Mouse (Mus musculus) forebrain, embryonic 14.5 days (tissue): ENCODE measurements around the gene Hdac4. TPM values are rescaled to one million over a fixed set of nuclear protein-coding genes. Genes with fewer than 3 reads are reported as not detected.

Experiments used
- ATAC-seq: fragments of 200-750 bp; cut with Nextera tagmentation; 2 replicates; pipeline ENCODE4 v1.8.0; 2017; ENCODE audit warnings: mild to moderate bottlenecking, moderate library complexity
- DNase-seq: peaks from one replicate; pipeline ENCODE4 v3.0.0-alpha.2; 2015; ENCODE audit warnings: low spot score
- H3K27ac ChIP-seq: fragments of 300-500 bp; sonication (generic); 2 replicates; pipeline ENCODE4 v1.5.1; 2014; ENCODE audit warnings: low read depth, mild to moderate bottlenecking, control low read depth, low read length, moderate library complexity
- H3K27me3 ChIP-seq: fragments of 300-500 bp; sonication (generic); replicated peaks from 2 replicates; pipeline ENCODE4 v1.6.1; 2014; ENCODE audit warnings: low read length, control low read depth, mixed read lengths; ENCODE audit not compliant: control insufficient read depth, insufficient read depth
- H3K36me3 ChIP-seq: fragments of 300-500 bp; sonication (generic); 2 replicates; pipeline ENCODE4 v1.6.1; 2014; ENCODE audit warnings: low read length, control low read depth; ENCODE audit not compliant: control insufficient read depth, insufficient read depth
- H3K4me1 ChIP-seq: fragments of 300-500 bp; sonication (generic); 2 replicates; pipeline ENCODE4 v1.6.1; 2014; ENCODE audit warnings: antibody characterized with exemption, low read length, control low read depth; ENCODE audit not compliant: control insufficient read depth, insufficient read depth
- H3K4me2 ChIP-seq: fragments of 300-500 bp; sonication (generic); 2 replicates; pipeline ENCODE4 v1.6.1; 2014; ENCODE audit warnings: mild to moderate bottlenecking, control low read depth, low read length
- H3K4me3 ChIP-seq: fragments of 300-500 bp; sonication (generic); 2 replicates; pipeline ENCODE4 v1.5.1; 2014; ENCODE audit warnings: low read depth, low read length, control low read depth
- H3K9ac ChIP-seq: fragments of 300-500 bp; sonication (generic); 2 replicates; pipeline ENCODE4 v1.6.1; 2014; ENCODE audit warnings: mild to moderate bottlenecking, low read length, control low read depth, moderate library complexity
- H3K9me3 ChIP-seq: fragments of 300-500 bp; sonication (generic); replicated peaks from 2 replicates; pipeline ENCODE4 v1.6.1; 2016; ENCODE audit warnings: low read length, control low read depth, mixed read lengths; ENCODE audit not compliant: control insufficient read depth
- WGBS: fragments of 180-500 bp; shearing (Covaris S2); extraction: QIAGEN DNeasy Blood & Tissue Kit; methylation state at CpG from one replicate; pipeline ENCODE4 v1.1.7; 2014; 5-methylcytosine and 5-hydroxymethylcytosine counted together
- polyA plus RNA-seq: library from polyadenylated mRNA; unstranded; fragments of >200 nt; fragmentation: Nextera tagmentation; extraction: Ambion mirVana; gene quantifications from 2 replicates; pipeline ENCODE4 v1.2.1, GENCODE M21; 2014

Hdac4 gene
- polyA plus RNA-seq, 1 experiment from 2014 or later, result 16.5 TPM

- no peak overlapping the region for H3K4me2 ChIP-seq
- H3K27ac ChIP-seq, result no peak overlapping the region
- 85% methylated on average over 10 of the region's 10 CpGs for WGBS
- H3K9me3 ChIP-seq, result no peaks in the 10 kb centered on the region
- no peaks in the 10 kb centered on the region for H3K4me1 ChIP-seq
- no peak overlapping the region for H3K9ac ChIP-seq
- H3K36me3 ChIP-seq, result peaks cover 36% of the 10 kb centered on the region
- no peak overlapping the region for H3K4me3 ChIP-seq
- no peaks in the 10 kb centered on the region for H3K27me3 ChIP-seq
- DNase-seq, result no peak
- no peak for ATAC-seq
Measured at GRCm38 (mm10) chr1:91927536-91928315, 267.8 kb downstream of the Hdac4 start.

GRCm38 (mm10) chr1:91923567-91923966 is 271.9 kb downstream of the Hdac4 start:
- DNase-seq (no peak), ATAC-seq (no peak)
- H3K36me3 ChIP-seq, result peaks cover 8% of the 10 kb centered on the region
- H3K4me3 ChIP-seq, result no peak overlapping the region
- 91% methylated on average over 9 of the region's 9 CpGs for WGBS
- no peak overlapping the region for H3K9ac ChIP-seq
- H3K27ac ChIP-seq, result no peak overlapping the region
- no peaks in the 10 kb centered on the region for H3K27me3 ChIP-seq
- H3K9me3 ChIP-seq, result no peaks in the 10 kb centered on the region
- no peak overlapping the region for H3K4me2 ChIP-seq
- no peaks in the 10 kb centered on the region for H3K4me1 ChIP-seq

GRCm38 (mm10) chr1:91922235-91923152 is 273.0 kb downstream of the Hdac4 start:
- 88% methylated on average over 7 of the region's 7 CpGs for WGBS
- no peak overlapping the region for H3K4me3 ChIP-seq
- H3K4me2 ChIP-seq, result no peak overlapping the region
- DNase-seq, result no peak
- H3K9ac ChIP-seq, result no peak overlapping the region
- no peaks in the 10 kb centered on the region for H3K4me1 ChIP-seq
- 0 out of 2 replicates have a peak, but pooled peaks cover under 1% of the 10 kb centered on the region for H3K36me3 ChIP-seq
- no peak for ATAC-seq
- no peak overlapping the region for H3K27ac ChIP-seq
- no peaks in the 10 kb centered on the region for H3K27me3 ChIP-seq
- no peaks in the 10 kb centered on the region for H3K9me3 ChIP-seq

DNA sequence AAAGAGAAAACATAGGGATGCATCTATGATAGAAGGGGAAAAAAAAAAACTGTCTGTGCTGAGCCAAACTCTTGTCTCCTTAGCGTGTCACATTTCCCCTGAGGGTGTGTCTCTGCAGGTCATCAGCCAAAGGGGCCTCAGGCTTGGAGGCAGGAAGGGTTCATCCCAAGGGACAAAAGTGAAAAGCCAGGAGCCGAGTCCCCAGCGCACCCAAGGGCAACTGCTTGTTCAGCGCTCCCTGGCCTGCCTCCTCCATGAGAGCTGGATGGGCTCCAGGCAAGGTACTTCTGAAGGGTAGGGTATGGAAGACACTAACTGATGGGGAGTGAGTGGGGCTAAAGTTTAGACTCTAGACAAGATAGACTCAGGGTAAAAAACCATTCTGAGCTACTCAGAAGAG is 273.8 kb downstream of the Hdac4 start:
- no peak overlapping the region for H3K4me3 ChIP-seq
- no peaks in the 10 kb centered on the region for H3K36me3 ChIP-seq
- no peak overlapping the region for H3K27ac ChIP-seq
- H3K4me2 ChIP-seq, result no peak overlapping the region
- DNase-seq, result no peak
- ATAC-seq, result no peak
- no peaks in the 10 kb centered on the region for H3K9me3 ChIP-seq
- no peaks in the 10 kb centered on the region for H3K27me3 ChIP-seq
- no peaks in the 10 kb centered on the region for H3K4me1 ChIP-seq
- no peak overlapping the region for H3K9ac ChIP-seq
- WGBS, result 94% methylated on average over 4 of the region's 4 CpGs

GRCm38 (mm10) chr1:91921279-91921678 is 274.2 kb downstream of the Hdac4 start:
- DNase-seq (no peak), ATAC-seq (no peak)
- no peaks in the 10 kb centered on the region for H3K9me3 ChIP-seq
- no peaks in the 10 kb centered on the region for H3K4me1 ChIP-seq
- no peak overlapping the region for H3K4me2 ChIP-seq
- no peaks in the 10 kb centered on the region for H3K27me3 ChIP-seq
- H3K4me3 ChIP-seq, result no peak overlapping the region
- no peaks in the 10 kb centered on the region for H3K36me3 ChIP-seq
- WGBS, result 76% methylated on average over 5 of the region's 5 CpGs
- no peak overlapping the region for H3K9ac ChIP-seq
- H3K27ac ChIP-seq, result no peak overlapping the region

- WGBS, result 39% methylated on average over 7 of the region's 7 CpGs
- Histone ChIP-seq H3K4me1 (no peaks in the 10 kb centered on the region), H3K36me3 (no peaks in the 10 kb centered on the region), H3K4me3 (no peak overlapping the region), H3K9me3 (no peaks in the 10 kb centered on the region), H3K27ac (no peak overlapping the region), H3K9ac (no peak overlapping the region), H3K4me2 (no peak overlapping the region), H3K27me3 (no peaks in the 10 kb centered on the region)
- ATAC-seq, result no peak
- no peak for DNase-seq
Measured at GRCm38 (mm10) chr1:91920038-91920589, 275.4 kb downstream of the Hdac4 start.

GRCm38 (mm10) chr1:91918257-91918800 is 277.2 kb downstream of the Hdac4 start:
- WGBS, result 87% methylated on average over 10 of the region's 10 CpGs
- H3K4me2 ChIP-seq, result no peak overlapping the region
- no peak overlapping the region for H3K9ac ChIP-seq
- H3K4me3 ChIP-seq, result no peak overlapping the region
- no peaks in the 10 kb centered on the region for H3K27me3 ChIP-seq
- H3K4me1 ChIP-seq, result no peaks in the 10 kb centered on the region
- no peak overlapping the region for H3K27ac ChIP-seq
- ATAC-seq, result no peak
- H3K9me3 ChIP-seq, result no peaks in the 10 kb centered on the region
- no peak for DNase-seq
- no peaks in the 10 kb centered on the region for H3K36me3 ChIP-seq

DNA sequence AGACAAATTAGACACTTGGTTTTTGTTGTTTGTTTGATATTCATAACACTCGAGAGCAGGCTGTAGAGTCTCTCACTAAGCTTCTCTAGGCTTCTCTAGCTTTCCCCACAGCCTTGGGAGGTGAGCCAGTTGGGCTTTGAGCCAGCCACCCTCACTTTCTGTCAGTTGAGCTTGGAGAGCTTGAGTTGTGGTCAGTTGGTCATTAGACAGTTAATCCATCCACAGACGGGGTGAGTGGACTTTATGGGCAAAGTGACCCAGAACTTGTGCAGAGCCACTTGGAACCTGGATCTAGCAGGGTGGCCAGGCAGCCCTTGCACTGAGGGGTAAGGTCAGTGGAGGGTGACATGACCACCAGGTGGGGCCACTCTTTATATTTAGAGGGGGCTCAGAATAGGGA is 277.9 kb downstream of the Hdac4 start:
- no peak overlapping the region for H3K4me3 ChIP-seq
- ATAC-seq, result no peak
- H3K36me3 ChIP-seq, result no peaks in the 10 kb centered on the region
- H3K27me3 ChIP-seq, result no peaks in the 10 kb centered on the region
- 86% methylated on average over 2 of the region's 2 CpGs for WGBS
- no peaks in the 10 kb centered on the region for H3K9me3 ChIP-seq
- no peak overlapping the region for H3K9ac ChIP-seq
- no peak for DNase-seq
- H3K4me1 ChIP-seq, result no peaks in the 10 kb centered on the region
- no peak overlapping the region for H3K4me2 ChIP-seq
- no peak overlapping the region for H3K27ac ChIP-seq
